Mouse (Mus musculus): ENCODE measurements around the gene Gpr18.
"Not testable (repeated sequence)": the region's sequence is repeated elsewhere in the genome, so short reads cannot be mapped to it uniquely, and the experiment has no call there.

Gene Gpr18

GRCm38 (mm10) chr14:121884150-121884797 lies 31.3 kb downstream of the Gpr18 start:
- no peak for ATAC-seq (ENCODE audit: low TSS enrichment)

- no peak for ATAC-seq (ENCODE audit: low TSS enrichment)
Observed at GRCm38 (mm10) chr14:121881211-121881610, 34.4 kb downstream of the Gpr18 start.

GRCm38 (mm10) chr14:121879266-121879840 lies 36.2 kb downstream of the Gpr18 start:
- ATAC-seq (ENCODE audit: low TSS enrichment), result peak; percentile 24; the same call in 1 of the 2 replicates

GRCm38 (mm10) chr14:121878859-121879206 lies 36.7 kb downstream of the Gpr18 start:
- ATAC-seq (ENCODE audit: low TSS enrichment), result 0 out of 2 replicates have a peak, but pooled peaks have one; percentile 1

GRCm38 (mm10) chr14:121878176-121878858 lies 37.3 kb downstream of the Gpr18 start, which contains the start of gene Ubac2:
Gene Ubac2 (plus strand): TSS chr14:121878620.
- ATAC-seq (ENCODE audit: low TSS enrichment), result peak; percentile 95

- ATAC-seq (ENCODE audit: low TSS enrichment), result no peak
Observed at GRCm38 (mm10) chr14:121877640-121878039, 37.9 kb downstream of the Gpr18 start.

- no peak for ATAC-seq (ENCODE audit: low TSS enrichment)
Observed at GRCm38 (mm10) chr14:121876860-121877259, 38.7 kb downstream of the Gpr18 start.

- not testable (repeated sequence) for ATAC-seq (ENCODE audit: low TSS enrichment)
Observed at GRCm38 (mm10) chr14:121876190-121876589, 39.4 kb downstream of the Gpr18 start.

GRCm38 (mm10) chr14:121873646-121874045 lies 41.9 kb downstream of the Gpr18 start:
- no peak for ATAC-seq (ENCODE audit: low TSS enrichment)

GRCm38 (mm10) chr14:121873172-121873571 lies 42.4 kb downstream of the Gpr18 start:
- ATAC-seq (ENCODE audit: low TSS enrichment), result no peak

- ATAC-seq (ENCODE audit: low TSS enrichment), result no peak
Observed at GRCm38 (mm10) chr14:121872760-121873159, 42.8 kb downstream of the Gpr18 start.

- peak; percentile 89 for ATAC-seq (ENCODE audit: low TSS enrichment)
Observed at GRCm38 (mm10) chr14:121869111-121869510, 46.5 kb downstream of the Gpr18 start.

- no peak for ATAC-seq (ENCODE audit: low TSS enrichment)
Observed at GRCm38 (mm10) chr14:121866574-121866973, 49.0 kb downstream of the Gpr18 start.

- ATAC-seq (ENCODE audit: low TSS enrichment), result peak; percentile 74
Observed at GRCm38 (mm10) chr14:121865162-121865561, 50.4 kb downstream of the Gpr18 start.
